Mouse (Mus musculus): Measurements from ENCODE around the gene Serpinb1a.

The Serpinb1a gene

GRCm38 (mm10) chr13:32834513-32834912 lies 16.5 kb downstream of the Serpinb1a start:
- DNase-seq = no peak

GRCm38 (mm10) chr13:32833237-32833636 lies 17.7 kb downstream of the Serpinb1a start:
- no peak for DNase-seq

- no peak for DNase-seq
These were observed 18.2 kb downstream of the Serpinb1a start for GRCm38 (mm10) chr13:32832776-32833175.

- no peak for DNase-seq
These were observed 19.3 kb downstream of the Serpinb1a start for GRCm38 (mm10) chr13:32831505-32832273.

- DNase-seq = no peak
These were observed 22.1 kb downstream of the Serpinb1a start for GRCm38 (mm10) chr13:32828886-32829285.

- DNase-seq = peak; percentile 89
These were observed 23.0 kb downstream of the Serpinb1a start for GRCm38 (mm10) chr13:32827951-32828350.

- DNase-seq = no peak
These were observed 23.7 kb downstream of the Serpinb1a start for GRCm38 (mm10) chr13:32827111-32827822.

GRCm38 (mm10) chr13:32825546-32825945 lies 25.4 kb downstream of the Serpinb1a start:
- no peak for DNase-seq

- DNase-seq = no peak
These were observed 26.3 kb downstream of the Serpinb1a start for GRCm38 (mm10) chr13:32824377-32825330.

- no peak for DNase-seq
These were observed 27.9 kb downstream of the Serpinb1a start for GRCm38 (mm10) chr13:32823126-32823525.

- no peak for DNase-seq
These were observed 29.3 kb downstream of the Serpinb1a start for GRCm38 (mm10) chr13:32821671-32822070.

GRCm38 (mm10) chr13:32819926-32820325 lies 31.1 kb downstream of the Serpinb1a start:
- no peak for DNase-seq

GRCm38 (mm10) chr13:32819241-32819640 lies 31.7 kb downstream of the Serpinb1a start:
- no peak for DNase-seq

GRCm38 (mm10) chr13:32807624-32808023 lies 43.4 kb downstream of the Serpinb1a start:
- DNase-seq = no peak

GRCm38 (mm10) chr13:32806820-32807219 lies 44.2 kb downstream of the Serpinb1a start:
- DNase-seq = no peak

- DNase-seq = no peak
These were observed 47.2 kb downstream of the Serpinb1a start for GRCm38 (mm10) chr13:32803701-32804345.

GRCm38 (mm10) chr13:32802259-32803081 lies 48.5 kb downstream of the Serpinb1a start, which contains the start of gene D930007J09Rik:
Gene D930007J09Rik (minus strand): TSS chr13:32802849.
- peak; percentile 69 for DNase-seq

GRCm38 (mm10) chr13:32801693-32802221 lies 49.2 kb downstream of the Serpinb1a start, which contains the start of gene Wrnip1:
Gene Wrnip1 (plus strand): TSS chr13:32802038.
- DNase-seq = peak; percentile 92

- peak; percentile 58 for DNase-seq
These were observed 50.1 kb downstream of the Serpinb1a start for GRCm38 (mm10) chr13:32800859-32801258.

GRCm38 (mm10) chr13:32799131-32799530 lies 51.9 kb downstream of the Serpinb1a start:
- no peak for DNase-seq

GRCm38 (mm10) chr13:32797085-32797484 lies 53.9 kb downstream of the Serpinb1a start:
- DNase-seq = no peak
